9 mouse cellular contexts compared by ENCODE assay signal in genomic region chr17:24391149-24391548, GRCm38 (mm10). TPM values are rescaled to one million over a fixed set of nuclear protein-coding genes. Genes with fewer than 3 reads are reported as not detected.
DNase-seq lines count a peak whose midpoint lies in the region; ATAC-seq and TF ChIP-seq lines count a peak whose summit lies in the region.
"Had no signal": no experiment of that assay in that cellular context is flagged by ENCODE, and none has a peak within 500 bp of the region (broad histone marks: within the 10 kb centered on the region; RNA-seq: fewer than 3 reads in every experiment).

No protein-coding gene starts in this region.

- dilution Hi-C loops in CH12.LX (cut with MboI; ENCODE audit: extremely low pct_ligation_motif_present, extremely low pct_unique_long_range_greater_than_20kb, low sequenced_read_pairs), result no loop called here

- no peak for TF ChIP-seq EP300 in CH12.LX (IDR thresholded peaks at IDR 0.05; ENCODE audit: low read length)

- ATAC-seq in CD4-positive, CD25-positive, alpha-beta regulatory T cell, adult 4 months, result no peak
- no peak for ATAC-seq in kidney, postnatal 0 days (replicated peaks; ENCODE audit: low FRiP score, low read depth)
- ATAC-seq in kidney, embryonic 15.5 days (replicated peaks; ENCODE audit: low FRiP score), result no peak
- ATAC-seq in granulocyte monocyte progenitor cell, adult 5-6 weeks (replicated peaks; ENCODE audit: poor library complexity, severe bottlenecking), result peak; percentile 50; the same call in 1 of the 2 replicates
- ATAC-seq in heart, embryonic 12.5 days (ENCODE audit: insufficient number of reproducible peaks, low FRiP score), result no peak

- 69% methylated on average over 8 of the region's 8 CpGs for WGBS in kidney, postnatal 0 days
- WGBS in kidney, embryonic 15.5 days, result 65% methylated on average over 8 of the region's 8 CpGs
- 68% methylated on average over 8 of the region's 8 CpGs for WGBS in heart, embryonic 12.5 days

- H3K79me2 ChIP-seq in CH12.LX (replicated peaks; ENCODE audit: control insufficient read depth, extremely low read depth, insufficient read depth, poor library complexity, severe bottlenecking), result no peaks in the 10 kb centered on the region

- H3K4me2 ChIP-seq in kidney, postnatal 0 days (ENCODE audit: low read length), result no peak overlapping the region
- H3K4me2 ChIP-seq in kidney, embryonic 15.5 days, result no peak overlapping the region
- no peak overlapping the region for H3K4me2 ChIP-seq in CH12.LX (ENCODE audit: insufficient read depth, low read depth, poor library complexity, severe bottlenecking)
- no peak overlapping the region for H3K4me2 ChIP-seq in heart, embryonic 12.5 days
- H3K4me2 ChIP-seq: neural tube, embryonic 12.5 days had no signal

- peak; percentile 61 for TF ChIP-seq CTCF in kidney, postnatal 0 days (IDR thresholded peaks at IDR 0.05; ENCODE audit: low read depth)
- peak; percentile 44 to 49 for TF ChIP-seq CTCF in CH12.LX (conservative IDR thresholded peaks at IDR 0.05 in 1 of 2, IDR thresholded peaks at IDR 0.05 in 1 of 2; ENCODE audit: low read depth in 2 of 2, low read length in 2 of 2)

- no peaks in the 10 kb centered on the region for H3K9me3 ChIP-seq in kidney, postnatal 0 days (replicated peaks; ENCODE audit: low read length)
- no peaks in the 10 kb centered on the region for H3K9me3 ChIP-seq in kidney, embryonic 15.5 days (replicated peaks)
- no peaks in the 10 kb centered on the region for H3K9me3 ChIP-seq in CH12.LX (replicated peaks; ENCODE audit: low read length)
- no peaks in the 10 kb centered on the region for H3K9me3 ChIP-seq in heart, embryonic 12.5 days (replicated peaks)
- H3K9me3 ChIP-seq: neural tube, embryonic 12.5 days had no signal

- H3K27ac ChIP-seq in kidney, postnatal 0 days, result no peak overlapping the region
- H3K27ac ChIP-seq in kidney, embryonic 15.5 days, result no peak overlapping the region
- H3K27ac ChIP-seq in CH12.LX (ENCODE audit: insufficient read depth, low read depth), result no peak overlapping the region
- H3K27ac ChIP-seq in heart, embryonic 12.5 days (ENCODE audit: poor library complexity, severe bottlenecking), result no peak overlapping the region
- H3K27ac ChIP-seq: neural tube, embryonic 12.5 days had no signal

- peak; percentile 44 for DNase-seq in CD4-positive, CD25-positive, alpha-beta regulatory T cell, adult 2 months (ENCODE audit: low read depth, low spot score)
- DNase-seq in kidney, postnatal 0 days (ENCODE audit: low spot score), result peak; percentile 21
- no peak for DNase-seq in CH12.LX (ENCODE audit: extremely low read depth)
- DNase-seq in Muller cell, postnatal 12 days (ENCODE audit: inconsistent ontology term), result no peak

- 0 out of 2 replicates have a peak, but pooled peaks cover 5% of the 10 kb centered on the region for H3K36me3 ChIP-seq in kidney, postnatal 0 days (ENCODE audit: insufficient read depth, low read length)
- peaks cover 23% of the 10 kb centered on the region for H3K36me3 ChIP-seq in kidney, embryonic 15.5 days
- peaks cover 4 to 71% of the 10 kb centered on the region in 2 experiments for H3K36me3 ChIP-seq in CH12.LX (replicated peaks in 1 of 2; ENCODE audit: control insufficient read depth in 1 of 2, insufficient read depth in 1 of 2, low read length in 1 of 2)
- H3K36me3 ChIP-seq in heart, embryonic 12.5 days, result peaks cover 27% of the 10 kb centered on the region

- H3K27me3 ChIP-seq in kidney, postnatal 0 days (ENCODE audit: insufficient read depth, low read length), result no peaks in the 10 kb centered on the region
- no peaks in the 10 kb centered on the region for H3K27me3 ChIP-seq in kidney, embryonic 15.5 days
- no peaks in the 10 kb centered on the region for H3K27me3 ChIP-seq in CH12.LX (replicated peaks)
- no peaks in the 10 kb centered on the region; the same call in 1 of the 2 replicates for H3K27me3 ChIP-seq in heart, embryonic 12.5 days (replicated peaks)
- H3K27me3 ChIP-seq: neural tube, embryonic 12.5 days had no signal

- no peaks in the 10 kb centered on the region for H3K4me1 ChIP-seq in kidney, postnatal 0 days (replicated peaks; ENCODE audit: insufficient read depth, low read length)
- H3K4me1 ChIP-seq in kidney, embryonic 15.5 days, result no peaks in the 10 kb centered on the region
- H3K4me1 ChIP-seq in CH12.LX (ENCODE audit: control insufficient read depth in 1 of 2, insufficient read depth in 2 of 2), result no peaks in the 10 kb centered on the region
- no peaks in the 10 kb centered on the region for H3K4me1 ChIP-seq in heart, embryonic 12.5 days (replicated peaks)
- H3K4me1 ChIP-seq: neural tube, embryonic 12.5 days had no signal

- in situ Hi-C loops in CH12.LX (cut with MboI; ENCODE audit: low pct_ligation_motif_present, low pct_unique_long_range_greater_than_20kb, low sequenced_read_pairs), result no loop called here

- no peak overlapping the region for H3K9ac ChIP-seq in kidney, postnatal 0 days (ENCODE audit: low read depth, low read length)
- no peak overlapping the region for H3K9ac ChIP-seq in kidney, embryonic 15.5 days
- H3K9ac ChIP-seq in CH12.LX (ENCODE audit: insufficient read depth, low read depth), result no peak overlapping the region
- no peak overlapping the region for H3K9ac ChIP-seq in heart, embryonic 12.5 days
- H3K9ac ChIP-seq: neural tube, embryonic 12.5 days had no signal

- no peak overlapping the region for H3K4me3 ChIP-seq in kidney, postnatal 0 days (replicated peaks; ENCODE audit: low read depth, low read length)
- H3K4me3 ChIP-seq in kidney, embryonic 15.5 days (replicated peaks), result no peak overlapping the region
- H3K4me3 ChIP-seq in CH12.LX (replicated peaks in 1 of 3; ENCODE audit: low read depth in 2 of 3, low read length in 2 of 3, poor library complexity in 1 of 3), result no peak overlapping the region
- no peak overlapping the region for H3K4me3 ChIP-seq in heart, embryonic 12.5 days
- H3K4me3 ChIP-seq: neural tube, embryonic 12.5 days had no signal

- no peak for TF ChIP-seq POLR2A in CH12.LX (IDR thresholded peaks at IDR 0.05; ENCODE audit: low read depth, low read length)

- TF ChIP-seq RAD21 in CH12.LX (IDR thresholded peaks at IDR 0.05; ENCODE audit: low read depth, low read length), result no peak; the same call in none of the 2 replicates

RNA-seq across cellular contexts. Expression of gene Rnps1, which starts 23.2 kb away (rescaled TPM):
- polyA plus RNA-seq in CD4-positive, CD25-positive, alpha-beta regulatory T cell, adult 4 months (2017; shearing (Covaris generic)), result 100 to 1,000 TPM; 127 to 181 TPM
- polyA plus RNA-seq in kidney, postnatal 0 days (2015; fragmentation: Nextera tagmentation; extraction: Ambion mirVana), result 191 and 203 TPM in 2 replicates
- polyA plus RNA-seq in kidney, embryonic 15.5 days (2015; fragmentation: Nextera tagmentation; extraction: Ambion mirVana), result 293 and 318 TPM in 2 replicates
- total RNA-seq in CH12.LX (2012; rRNA removed) (160 and 186 TPM in 2 replicates), CH12.LX (2014; rRNA removed) (288 and 302 TPM in 2 replicates)
- polyA plus RNA-seq in CH12.LX (2012; ENCODE audit: insufficient read length, low read depth), result 252 and 255 TPM in 2 replicates
- total RNA-seq in granulocyte monocyte progenitor cell, adult 5-6 weeks (2014; fragmentation: Nextera tagmentation), result 243 and 246 TPM in 2 replicates
- total RNA-seq in granulocyte monocyte progenitor cell, adult 5-6 weeks (2017), result 179 and 181 TPM in 2 replicates
- polyA plus RNA-seq in heart, embryonic 12.5 days (2016; fragmentation: Nextera tagmentation; extraction: Ambion mirVana), result 246 and 247 TPM in 2 replicates

RNA-seq across cellular contexts. Expression of gene Eci1, which starts 35.3 kb away (rescaled TPM):
- polyA plus RNA-seq in CD4-positive, CD25-positive, alpha-beta regulatory T cell, adult 4 months (2017; shearing (Covaris generic)), result 10 to 100 TPM; 50.3 to 57.7 TPM
- polyA plus RNA-seq in kidney, postnatal 0 days (2015; fragmentation: Nextera tagmentation; extraction: Ambion mirVana), result 109 and 136 TPM in 2 replicates
- polyA plus RNA-seq in kidney, embryonic 15.5 days (2015; fragmentation: Nextera tagmentation; extraction: Ambion mirVana), result 115 and 117 TPM in 2 replicates
- total RNA-seq in CH12.LX (2012; rRNA removed) (97.4 and 122 TPM in 2 replicates), CH12.LX (2014; rRNA removed) (94.7 and 100 TPM in 2 replicates)
- polyA plus RNA-seq in CH12.LX (2012; ENCODE audit: insufficient read length, low read depth), result 70.1 and 74.1 TPM in 2 replicates
- 59.1 and 62.1 TPM in 2 replicates for total RNA-seq in granulocyte monocyte progenitor cell, adult 5-6 weeks (2014; fragmentation: Nextera tagmentation)
- total RNA-seq in granulocyte monocyte progenitor cell, adult 5-6 weeks (2017), result 36.6 and 39.9 TPM in 2 replicates
- 209 and 215 TPM in 2 replicates for polyA plus RNA-seq in heart, embryonic 12.5 days (2016; fragmentation: Nextera tagmentation; extraction: Ambion mirVana)

RNA-seq across cellular contexts. Expression of gene Abca3, which starts 39.4 kb away (rescaled TPM):
- 10 to 100 TPM; 17.0 to 23.7 TPM for polyA plus RNA-seq in CD4-positive, CD25-positive, alpha-beta regulatory T cell, adult 4 months (2017; shearing (Covaris generic))
- 21.8 TPM in 2 replicates for polyA plus RNA-seq in kidney, postnatal 0 days (2015; fragmentation: Nextera tagmentation; extraction: Ambion mirVana)
- 17.4 and 17.5 TPM in 2 replicates for polyA plus RNA-seq in kidney, embryonic 15.5 days (2015; fragmentation: Nextera tagmentation; extraction: Ambion mirVana)
- total RNA-seq in CH12.LX (2012; rRNA removed) (5.7 and 8.4 TPM in 2 replicates), CH12.LX (2014; rRNA removed) (3.9 and 4.0 TPM in 2 replicates)
- polyA plus RNA-seq in CH12.LX (2012; ENCODE audit: insufficient read length, low read depth), result 8.7 and 9.1 TPM in 2 replicates
- total RNA-seq in granulocyte monocyte progenitor cell, adult 5-6 weeks (2014; fragmentation: Nextera tagmentation), result 21.8 and 26.5 TPM in 2 replicates
- 9.4 and 10.0 TPM in 2 replicates for total RNA-seq in granulocyte monocyte progenitor cell, adult 5-6 weeks (2017)
- polyA plus RNA-seq in heart, embryonic 12.5 days (2016; fragmentation: Nextera tagmentation; extraction: Ambion mirVana), result 9.4 and 9.7 TPM in 2 replicates

RNA-seq across cellular contexts. Expression of gene Abca17, which starts 40.3 kb away (rescaled TPM):
- under 1 TPM in 1 of 2 experiments, not detected in 1; 0.49 TPM for polyA plus RNA-seq in CD4-positive, CD25-positive, alpha-beta regulatory T cell, adult 4 months (2017; shearing (Covaris generic))
- polyA plus RNA-seq in kidney, postnatal 0 days (2015; fragmentation: Nextera tagmentation; extraction: Ambion mirVana), result not detected in 2 replicates
- 0.18 and 0.27 TPM in 2 replicates for polyA plus RNA-seq in kidney, embryonic 15.5 days (2015; fragmentation: Nextera tagmentation; extraction: Ambion mirVana)
- total RNA-seq in CH12.LX (2012; rRNA removed) (not detected in 2 replicates), CH12.LX (2014; rRNA removed) (0.35 TPM in 1 of 2 replicates, not detected in the other)
- not detected in 2 replicates for polyA plus RNA-seq in CH12.LX (2012; ENCODE audit: insufficient read length, low read depth)
- not detected in 2 replicates for total RNA-seq in granulocyte monocyte progenitor cell, adult 5-6 weeks (2014; fragmentation: Nextera tagmentation)
- total RNA-seq in granulocyte monocyte progenitor cell, adult 5-6 weeks (2017), result not detected in 2 replicates
- polyA plus RNA-seq in heart, embryonic 12.5 days (2016; fragmentation: Nextera tagmentation; extraction: Ambion mirVana), result not detected in 2 replicates

RNA-seq across cellular contexts. Expression of gene Dnase1l2, which starts 51.8 kb away (rescaled TPM):
- 1 to 10 TPM; 7.4 to 8.3 TPM for polyA plus RNA-seq in CD4-positive, CD25-positive, alpha-beta regulatory T cell, adult 4 months (2017; shearing (Covaris generic))
- polyA plus RNA-seq in kidney, postnatal 0 days (2015; fragmentation: Nextera tagmentation; extraction: Ambion mirVana), result 3.8 and 4.1 TPM in 2 replicates
- polyA plus RNA-seq in kidney, embryonic 15.5 days (2015; fragmentation: Nextera tagmentation; extraction: Ambion mirVana), result 2.4 and 3.2 TPM in 2 replicates
- total RNA-seq in CH12.LX (2012; rRNA removed) (1.5 and 1.6 TPM in 2 replicates), CH12.LX (2014; rRNA removed) (0.82 TPM in 2 replicates)
- polyA plus RNA-seq in CH12.LX (2012; ENCODE audit: insufficient read length, low read depth), result 1.1 and 1.3 TPM in 2 replicates
- total RNA-seq in granulocyte monocyte progenitor cell, adult 5-6 weeks (2014; fragmentation: Nextera tagmentation), result 2.3 and 2.8 TPM in 2 replicates
- 0.72 and 1.3 TPM in 2 replicates for total RNA-seq in granulocyte monocyte progenitor cell, adult 5-6 weeks (2017)
- 2.3 and 2.4 TPM in 2 replicates for polyA plus RNA-seq in heart, embryonic 12.5 days (2016; fragmentation: Nextera tagmentation; extraction: Ambion mirVana)

Comparison
In these comparisons a context has a peak if more than half of its experiments do, and no peak if none do; other contexts are left out.
1. DNase-seq: peak in CD4-positive, CD25-positive, alpha-beta regulatory T cell, adult 2 months (single experiment) and kidney, postnatal 0 days (single experiment); none in CH12.LX (single experiment) and Muller cell, postnatal 12 days (single experiment).